In the genomic region with DNA sequence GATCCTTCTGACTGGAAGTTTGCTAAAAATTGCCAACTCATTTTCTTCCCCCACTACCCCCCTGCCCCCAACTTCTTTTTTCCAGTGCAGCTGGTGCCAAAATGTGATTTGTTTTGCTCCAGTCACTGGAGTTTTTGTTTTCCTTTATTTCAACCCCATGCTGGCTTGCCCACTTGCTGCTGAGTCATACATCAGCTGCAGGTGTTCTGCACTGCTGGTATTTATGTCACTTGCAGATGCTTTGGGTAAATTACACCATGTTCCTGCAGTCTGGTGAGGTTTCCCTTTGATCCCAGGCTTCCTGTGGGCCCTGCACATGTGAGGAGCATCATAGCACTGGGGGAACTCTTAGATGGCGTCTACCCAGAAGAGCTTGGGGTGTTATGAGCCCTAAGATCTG, we compare ENCODE assay signal across 16 mouse cellular contexts.
DNase-seq lines count a peak whose midpoint lies in the region; ATAC-seq and TF ChIP-seq lines count a peak whose summit lies in the region.
"Had no signal": no experiment of that assay in that cellular context is flagged by ENCODE, and none has a peak within 500 bp of the region (broad histone marks: within the 10 kb centered on the region; RNA-seq: fewer than 3 reads in every experiment).

No protein-coding gene starts in this region.

- no peak overlapping the region for H3K4me2 ChIP-seq in limb, embryonic 12.5 days
- no peak overlapping the region for H3K4me2 ChIP-seq in intestine, postnatal 0 days (replicated peaks; ENCODE audit: low read depth)
- H3K4me2 ChIP-seq in intestine, embryonic 16.5 days (ENCODE audit: low read depth, low read length): no peak overlapping the region
- H3K4me2 ChIP-seq: heart, embryonic 15.5 days; hindbrain, embryonic 15.5 days; liver, embryonic 11.5 days; midbrain, embryonic 12.5 days had no signal

- no peak for TF ChIP-seq CTCF in intestine, postnatal 0 days (IDR thresholded peaks at IDR 0.05; ENCODE audit: low read depth)

- no peak overlapping the region for H3K9ac ChIP-seq in limb, embryonic 12.5 days (replicated peaks)
- H3K9ac ChIP-seq in intestine, postnatal 0 days (ENCODE audit: low read depth, low read length): no peak overlapping the region
- H3K9ac ChIP-seq in intestine, embryonic 16.5 days (ENCODE audit: low read depth, low read length): no peak overlapping the region
- H3K9ac ChIP-seq: heart, embryonic 15.5 days; hindbrain, embryonic 15.5 days; midbrain, embryonic 12.5 days had no signal

- WGBS in limb, embryonic 12.5 days: 12% methylated on average over 1 of the region's 1 CpGs
- 66% methylated on average over 1 of the region's 1 CpGs for WGBS in intestine, postnatal 0 days
- 61% methylated on average over 1 of the region's 1 CpGs for WGBS in intestine, embryonic 16.5 days

- peak; percentile 11 to 17 for DNase-seq in right cerebral cortex, adult 2 months (ENCODE audit: low spot score in 2 of 2)
- no peak for DNase-seq in right cerebral cortex, postnatal 14 days
- DNase-seq in embryo, embryonic 9.5 days (ENCODE audit: extremely low spot score): peak; percentile 5
- DNase-seq in testis, postnatal 10 days (ENCODE audit: low spot score): no peak
- DNase-seq: cerebellum, adult 18-20 months; kidney, postnatal 36 days; thymus, adult 2 months had no signal

- peak; percentile 50; the same call in 1 of the 2 replicates for ATAC-seq in limb, embryonic 12.5 days (ENCODE audit: insufficient number of reproducible peaks, insufficient read depth, low FRiP score, low TSS enrichment, low read depth)
- ATAC-seq in intestine, postnatal 0 days: no peak
- ATAC-seq in intestine, embryonic 16.5 days: no peak

- H3K4me3 ChIP-seq in limb, embryonic 12.5 days (replicated peaks): no peak overlapping the region
- H3K4me3 ChIP-seq in intestine, postnatal 0 days (ENCODE audit: low read depth, low read length): no peak overlapping the region
- H3K4me3 ChIP-seq in intestine, embryonic 16.5 days (ENCODE audit: low read length): no peak overlapping the region
- H3K4me3 ChIP-seq: forebrain, embryonic 10.5 days; heart, embryonic 15.5 days; hindbrain, embryonic 15.5 days; left cerebral cortex, adult 2 months; midbrain, embryonic 12.5 days had no signal

- H3K36me3 ChIP-seq in limb, embryonic 12.5 days: no peaks in the 10 kb centered on the region
- H3K36me3 ChIP-seq in intestine, postnatal 0 days (ENCODE audit: control insufficient read depth, insufficient read depth): no peaks in the 10 kb centered on the region
- no peaks in the 10 kb centered on the region for H3K36me3 ChIP-seq in intestine, embryonic 16.5 days (ENCODE audit: control insufficient read depth, insufficient read depth, low read length)
- H3K36me3 ChIP-seq: forebrain, embryonic 10.5 days; heart, embryonic 15.5 days; hindbrain, embryonic 15.5 days; midbrain, embryonic 12.5 days had no signal

- H3K9me3 ChIP-seq in limb, embryonic 12.5 days: no peaks in the 10 kb centered on the region
- H3K9me3 ChIP-seq in intestine, postnatal 0 days (ENCODE audit: control insufficient read depth): no peaks in the 10 kb centered on the region
- H3K9me3 ChIP-seq in intestine, embryonic 16.5 days (ENCODE audit: control insufficient read depth, low read length): no peaks in the 10 kb centered on the region
- H3K9me3 ChIP-seq: forebrain, embryonic 10.5 days; heart, embryonic 15.5 days; hindbrain, embryonic 15.5 days; midbrain, embryonic 12.5 days had no signal

- H3K27me3 ChIP-seq in limb, embryonic 12.5 days: no peaks in the 10 kb centered on the region
- H3K27me3 ChIP-seq in intestine, postnatal 0 days (replicated peaks; ENCODE audit: control insufficient read depth, insufficient read depth, low read length): no peaks in the 10 kb centered on the region
- H3K27me3 ChIP-seq in intestine, embryonic 16.5 days (replicated peaks; ENCODE audit: control insufficient read depth, insufficient read depth, low read length): no peaks in the 10 kb centered on the region
- H3K27me3 ChIP-seq: heart, embryonic 15.5 days; hindbrain, embryonic 15.5 days; midbrain, embryonic 12.5 days had no signal

- no peak overlapping the region for H3K27ac ChIP-seq in limb, embryonic 12.5 days
- H3K27ac ChIP-seq in intestine, postnatal 0 days (ENCODE audit: low read depth, low read length): no peak overlapping the region
- no peak overlapping the region for H3K27ac ChIP-seq in intestine, embryonic 16.5 days (ENCODE audit: low read length)
- H3K27ac ChIP-seq: forebrain, embryonic 10.5 days; heart, embryonic 15.5 days; hindbrain, embryonic 15.5 days; left cerebral cortex, adult 2 months; midbrain, embryonic 12.5 days had no signal

- H3K4me1 ChIP-seq in limb, embryonic 12.5 days (replicated peaks): peaks cover 18% of the 10 kb centered on the region; the same call in 1 of the 2 replicates
- H3K4me1 ChIP-seq in intestine, postnatal 0 days (replicated peaks; ENCODE audit: control insufficient read depth, insufficient read depth, low read length): no peaks in the 10 kb centered on the region
- no peaks in the 10 kb centered on the region for H3K4me1 ChIP-seq in intestine, embryonic 16.5 days (ENCODE audit: control insufficient read depth, insufficient read depth, low read length)
- H3K4me1 ChIP-seq: heart, embryonic 15.5 days; hindbrain, embryonic 15.5 days; midbrain, embryonic 12.5 days had no signal

Comparison
In these comparisons a context has a peak if more than half of its experiments do, and no peak if none do; other contexts are left out.
1. DNase-seq: peak in right cerebral cortex, adult 2 months (2 of 2) and embryo, embryonic 9.5 days (single experiment); none in right cerebral cortex, postnatal 14 days (single experiment) and testis, postnatal 10 days (single experiment).